Mouse (Mus musculus) myocyte (in vitro differentiated cells): Measurements from ENCODE around the gene Epn1.

Experiments
- CEBPB ChIP-seq: IDR thresholded peaks from 2 replicates; pipeline ENCODE4 v1.6.1; 2011; ENCODE audit warnings: mild to moderate bottlenecking, moderate library complexity; ENCODE audit not compliant: poor library complexity, insufficient read depth, severe bottlenecking
- E2F4 ChIP-seq: IDR thresholded peaks from one replicate; pipeline ENCODE4 v1.6.1; 2011; ENCODE audit warnings: mild to moderate bottlenecking, control low read depth, moderate library complexity; ENCODE audit not compliant: insufficient read depth
- MAX ChIP-seq: IDR thresholded peaks from one replicate; pipeline ENCODE4 v1.6.1; 2011; ENCODE audit warnings: low read depth, mild to moderate bottlenecking, control low read depth
- MYOG ChIP-seq, 3 experiments: IDR thresholded peaks; one replicate each; pipeline ENCODE4 v1.6.1; 2011; ENCODE audit warnings: control low read depth in 2 of 3, low read depth in 2 of 3, mild to moderate bottlenecking in 2 of 3; ENCODE audit not compliant: insufficient read length in 2 of 3, control insufficient read depth in 1 of 3, insufficient read depth in 1 of 3
- POLR2A ChIP-seq: IDR thresholded peaks from one replicate; pipeline ENCODE4 v1.6.1; 2011; ENCODE audit warnings: low read depth, mild to moderate bottlenecking, control low read depth, moderate library complexity; ENCODE audit not compliant: insufficient read length
- POLR2AphosphoS2 ChIP-seq: IDR thresholded peaks from one replicate; pipeline ENCODE4 v1.6.1; 2011; ENCODE audit warnings: low read depth, control low read depth; ENCODE audit not compliant: insufficient read length
- SRF ChIP-seq: IDR thresholded peaks from one replicate; pipeline ENCODE4 v1.6.1; 2011; ENCODE audit warnings: low read depth; ENCODE audit not compliant: control insufficient read depth, insufficient read length
- TCF12 ChIP-seq: IDR thresholded peaks from one replicate; pipeline ENCODE4 v1.6.1; 2011; ENCODE audit warnings: mild to moderate bottlenecking, control low read depth; ENCODE audit not compliant: poor library complexity, insufficient read depth, severe bottlenecking
- USF1 ChIP-seq: IDR thresholded peaks from one replicate; pipeline ENCODE4 v1.6.1; 2011; ENCODE audit warnings: low read depth, mild to moderate bottlenecking, control low read depth, moderate library complexity

DNA sequence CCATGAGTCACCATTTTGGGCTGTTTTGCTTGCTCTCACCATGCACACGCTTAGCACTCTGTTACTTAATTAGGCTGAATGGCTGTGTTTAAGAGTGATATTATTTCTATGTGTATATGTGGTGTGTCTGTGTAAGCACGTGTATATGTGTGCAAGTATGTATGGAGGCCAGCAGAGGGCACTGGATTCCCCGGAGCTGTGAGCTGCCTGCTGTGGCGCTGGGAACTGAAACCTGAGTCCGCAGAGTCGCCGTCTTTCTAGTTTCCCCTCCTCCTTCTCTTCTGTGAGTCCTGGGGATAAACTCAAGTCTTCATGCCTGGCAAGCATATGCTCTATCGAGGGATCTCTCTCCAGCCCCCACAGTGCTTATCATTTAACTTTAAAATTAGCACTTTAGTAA lies 29.3 kb downstream of the Epn1 start:
- TF ChIP-seq TCF12 (no peak), POLR2A (no peak), USF1 (no peak), MAX (no peak), E2F4 (no peak), SRF (no peak), POLR2AphosphoS2 (no peak), CEBPB (no peak), MYOG (IDR thresholded peaks at IDR 0.05; ENCODE audit: control insufficient read depth in 1 of 3, insufficient read depth in 1 of 3, insufficient read length in 2 of 3, low read depth in 2 of 3) (no peak)
